Mouse (Mus musculus) granulocyte monocyte progenitor cell, adult 5-6 weeks (primary cell): ENCODE results near the gene Vrtn. TPM values are rescaled to one million over a fixed set of nuclear protein-coding genes. Genes with fewer than 3 reads are reported as not detected.

ENCODE experiments used
- ATAC-seq: replicated peaks from 2 replicates; pipeline ENCODE4 v1.8.0; 2016; ENCODE audit warnings: mild to moderate bottlenecking, moderate TSS enrichment, inconsistent platforms; ENCODE audit not compliant: poor library complexity, severe bottlenecking
- total RNA-seq, 2 experiments: library from RNA; stranded (forward) in 1 of 2; stranded (reverse) in 1 of 2; fragments of 200-712, 200-1000 nt in 1 of 2; fragments of >200 nt in 1 of 2; fragmentation: Nextera tagmentation in 1 of 2; gene quantifications; 2 replicates each; pipeline ENCODE4 v1.2.3; 2014 to 2017

Gene Vrtn
- total RNA-seq, 2 experiments from 2014 or later = not detected

DNA sequence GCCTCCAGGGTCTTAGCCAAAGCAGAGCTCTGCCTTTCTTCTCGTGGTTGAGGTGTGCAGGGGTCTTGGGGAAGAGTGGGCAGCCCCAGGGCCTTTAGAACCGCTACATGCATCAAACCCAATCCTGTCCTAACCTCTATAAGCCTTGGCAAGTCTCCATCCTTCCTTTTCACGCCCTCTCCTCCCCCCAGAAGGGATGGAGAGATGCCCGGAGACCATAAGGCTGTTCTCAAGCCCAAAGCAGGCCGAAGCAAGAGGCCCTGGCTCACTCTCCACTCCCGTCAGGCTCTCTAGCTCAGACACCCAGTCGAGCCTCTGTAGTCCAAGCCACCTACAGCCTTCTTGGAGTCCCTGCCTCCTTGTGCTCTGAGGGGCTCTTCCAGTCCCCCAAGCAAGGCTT lies 43.8 kb downstream of the Vrtn start:
- ATAC-seq = no peak

DNA sequence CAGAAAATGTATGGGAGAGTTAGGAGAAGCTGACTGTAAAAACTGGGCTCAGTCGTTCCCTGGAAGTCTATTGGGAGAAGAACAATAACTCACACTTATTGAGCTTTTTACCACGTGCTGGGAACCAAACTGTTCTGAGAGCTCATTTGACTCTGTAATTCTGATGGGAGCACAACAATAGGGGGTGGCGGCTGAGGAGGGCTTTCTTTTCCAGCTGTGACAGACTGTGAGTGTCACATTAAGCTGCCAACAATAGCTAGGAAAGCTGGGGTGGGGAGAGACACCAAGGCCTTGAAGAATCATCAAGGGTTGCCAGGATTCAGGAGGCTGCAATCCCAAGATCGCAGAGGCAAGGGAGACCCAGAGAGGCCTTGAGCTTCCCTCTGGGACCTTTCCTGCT lies 45.4 kb downstream of the Vrtn start:
- ATAC-seq = no peak

DNA sequence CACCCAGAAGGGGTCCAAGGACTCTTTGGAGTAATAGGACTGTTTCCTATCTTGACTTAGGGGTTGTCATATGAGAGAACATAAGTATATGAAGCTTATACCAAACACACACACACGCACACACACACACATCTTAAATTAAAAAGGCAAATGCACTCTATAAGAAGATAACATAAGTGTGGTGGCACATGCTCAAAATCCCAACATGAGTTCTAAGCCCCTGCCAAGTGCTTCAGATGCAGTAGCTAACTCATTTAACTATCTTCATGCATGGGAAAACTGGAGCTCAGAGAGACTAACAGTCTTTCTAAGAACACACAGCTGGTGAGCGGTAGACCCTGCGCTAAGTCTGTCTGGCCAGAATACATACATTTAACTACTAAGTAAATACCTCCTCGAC lies 46.7 kb downstream of the Vrtn start:
- no peak for ATAC-seq

DNA sequence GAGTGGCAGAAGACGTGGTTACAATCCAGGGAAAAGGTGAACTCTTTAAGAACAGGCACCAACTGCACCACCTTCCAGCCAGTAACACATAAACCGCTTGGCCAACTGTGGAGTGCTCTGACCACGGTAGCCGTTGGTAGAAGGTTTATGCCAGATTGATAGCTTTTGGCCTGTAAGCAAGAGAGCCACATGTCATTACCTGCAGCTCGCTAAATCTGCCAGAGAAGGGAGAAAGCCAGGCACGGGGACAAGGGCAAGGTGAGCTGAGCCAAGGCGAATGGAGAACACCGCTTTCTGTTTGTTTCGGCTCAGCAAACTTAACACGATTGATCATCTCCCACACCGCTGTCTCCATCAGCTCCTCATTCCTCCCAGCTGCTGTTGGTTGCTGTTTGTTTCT lies 48.2 kb downstream of the Vrtn start:
- ATAC-seq = no peak

DNA sequence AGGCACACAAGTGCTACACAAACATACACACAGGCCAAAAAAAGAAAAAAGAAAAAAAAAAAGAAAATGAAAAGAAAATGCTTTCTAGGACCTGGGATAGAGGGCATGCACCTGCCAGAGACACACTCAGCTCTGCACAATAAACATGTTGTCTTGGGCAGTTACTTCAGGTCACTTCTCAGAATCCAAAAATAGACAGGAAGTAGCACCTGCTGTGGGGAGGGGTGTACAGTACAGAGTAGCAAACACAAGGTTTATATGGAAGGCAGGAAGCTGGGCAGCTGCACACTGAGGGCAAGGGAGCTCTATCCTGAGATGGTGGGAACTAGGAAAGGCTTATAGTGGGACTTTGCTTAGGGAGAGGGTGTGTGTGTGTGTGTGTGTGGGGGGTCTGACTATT lies 50.5 kb downstream of the Vrtn start:
- ATAC-seq = no peak

DNA sequence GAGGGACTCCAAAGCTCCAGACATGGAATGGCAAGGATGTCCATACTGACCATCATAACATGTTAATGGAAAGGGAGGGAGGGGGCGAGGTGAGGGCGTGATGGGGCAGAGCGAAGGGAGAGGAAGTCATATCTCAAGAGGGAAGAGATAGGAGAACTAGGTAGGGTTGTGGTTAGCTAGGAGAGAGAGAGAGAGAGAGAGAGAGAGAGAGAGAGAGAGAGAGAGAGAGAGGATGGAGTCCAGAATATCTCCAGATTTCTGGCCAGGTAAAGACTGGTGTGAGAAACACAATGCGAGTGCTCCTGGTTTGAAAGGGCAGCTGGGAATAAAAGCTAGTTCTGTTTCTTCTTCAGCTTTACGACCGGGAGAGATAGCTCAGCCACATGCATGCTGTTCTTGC lies 51.3 kb downstream of the Vrtn start:
- ATAC-seq = no peak

DNA sequence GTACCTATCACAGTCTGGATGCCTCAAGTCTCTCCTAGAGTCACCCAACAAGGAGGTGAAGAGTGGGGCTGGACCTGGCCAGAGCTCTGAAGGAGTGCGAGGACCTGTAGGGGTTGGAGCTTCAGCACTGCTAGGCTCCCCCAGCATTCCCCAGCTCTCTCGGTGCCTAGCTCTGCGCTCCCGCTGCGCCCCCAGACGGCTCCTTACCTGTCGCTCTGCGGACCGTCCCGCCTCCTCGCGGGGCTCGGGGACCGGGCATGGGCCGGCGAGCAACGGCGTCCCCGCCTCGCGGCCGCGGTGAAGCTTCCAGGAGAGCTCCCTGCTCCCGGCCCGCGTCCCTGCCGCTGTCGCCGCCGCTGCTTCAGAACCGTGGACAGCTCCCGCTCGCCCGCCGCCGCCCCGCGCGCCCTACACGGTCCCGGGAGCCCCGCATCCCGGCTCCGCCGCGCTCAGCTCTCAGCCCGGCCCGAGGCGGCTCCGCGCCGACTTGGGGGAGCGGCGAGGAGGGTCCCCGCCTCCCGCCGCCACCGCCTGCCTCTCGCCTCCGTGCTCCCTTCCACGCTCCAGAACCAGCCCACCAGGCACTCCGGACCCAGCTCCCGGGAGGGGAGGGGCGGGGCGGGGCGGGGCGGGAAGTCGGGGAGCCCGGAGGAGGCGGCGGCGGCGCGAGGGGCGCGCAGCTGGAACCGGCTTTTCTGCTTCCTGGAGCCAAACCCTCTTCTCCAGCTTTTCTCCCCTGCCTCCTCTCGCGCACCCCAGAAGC lies 57.7 kb downstream of the Vrtn start, which contains the start of gene Syndig1l:
TSS of gene Syndig1l (minus strand) at position 513 of the 763 bp plus-strand sequence.
- ATAC-seq = peak; percentile 91

Other genes with a start within 250 kb of the Vrtn start
- 20.8 and 34.2 TPM in 2 replicates for gene Entpd5, start 232.0 kb upstream of the Vrtn start, total RNA-seq (2014; fragmentation: Nextera tagmentation)
- 14.0 and 30.8 TPM in 2 replicates for gene Entpd5, start 232.0 kb upstream of the Vrtn start, total RNA-seq (2017)
- gene Bbof1, start 231.9 kb upstream of the Vrtn start, total RNA-seq (2014; fragmentation: Nextera tagmentation) = 3.4 TPM in 1 of 2 replicates, not detected in the other
- 1.8 and 5.4 TPM in 2 replicates for gene Bbof1, start 231.9 kb upstream of the Vrtn start, total RNA-seq (2017)
- 26.0 and 28.1 TPM in 2 replicates for gene Rnf113a2, start 223.8 kb upstream of the Vrtn start, total RNA-seq (2014; fragmentation: Nextera tagmentation)
- 32.4 and 37.8 TPM in 2 replicates for gene Rnf113a2, start 223.8 kb upstream of the Vrtn start, total RNA-seq (2017)
- 10.4 and 13.2 TPM in 2 replicates for gene Aldh6a1, start 190.0 kb upstream of the Vrtn start, total RNA-seq (2014; fragmentation: Nextera tagmentation)
- gene Aldh6a1, start 190.0 kb upstream of the Vrtn start, total RNA-seq (2017) = 8.0 and 10.9 TPM in 2 replicates
- gene Lin52, start 189.6 kb upstream of the Vrtn start, total RNA-seq (2014; fragmentation: Nextera tagmentation) = 13.3 and 19.3 TPM in 2 replicates
- gene Lin52, start 189.6 kb upstream of the Vrtn start, total RNA-seq (2017) = 11.1 and 24.3 TPM in 2 replicates
- gene Vsx2, start 71.3 kb upstream of the Vrtn start, total RNA-seq (2014; fragmentation: Nextera tagmentation) = not detected in 2 replicates
- gene Vsx2, start 71.3 kb upstream of the Vrtn start, total RNA-seq (2017) = not detected in 2 replicates
- 6.9 and 12.3 TPM in 2 replicates for gene Abcd4, start 23.6 kb upstream of the Vrtn start, total RNA-seq (2014; fragmentation: Nextera tagmentation)
- gene Abcd4, start 23.6 kb upstream of the Vrtn start, total RNA-seq (2017) = 2.9 and 3.6 TPM in 2 replicates
- gene Syndig1l, start 57.8 kb downstream of the Vrtn start, total RNA-seq (2014; fragmentation: Nextera tagmentation) = not detected in 2 replicates
- not detected in 2 replicates for gene Syndig1l, start 57.8 kb downstream of the Vrtn start, total RNA-seq (2017)
- gene Npc2, start 132.1 kb downstream of the Vrtn start, total RNA-seq (2014; fragmentation: Nextera tagmentation) = 127 and 145 TPM in 2 replicates
- gene Npc2, start 132.1 kb downstream of the Vrtn start, total RNA-seq (2017) = 85.9 and 86.0 TPM in 2 replicates
- 81.7 and 107 TPM in 2 replicates for gene Isca2, start 132.2 kb downstream of the Vrtn start, total RNA-seq (2014; fragmentation: Nextera tagmentation)
- gene Isca2, start 132.2 kb downstream of the Vrtn start, total RNA-seq (2017) = 58.6 and 66.2 TPM in 2 replicates
- not detected in 2 replicates for gene Ltbp2, start 235.5 kb downstream of the Vrtn start, total RNA-seq (2014; fragmentation: Nextera tagmentation)
- not detected in 2 replicates for gene Ltbp2, start 235.5 kb downstream of the Vrtn start, total RNA-seq (2017)